Mouse (Mus musculus): ENCODE data around the gene Atp6v0e. TPM values are rescaled to one million over a fixed set of nuclear protein-coding genes. Genes with fewer than 3 reads are reported as not detected.
A peak's percentile ranks its signal among the peaks of the same experiment; 100 is the strongest.

Gene Atp6v0e
- total and polyA plus RNA-seq, 3 experiments, result 190 to 422 (median 226) TPM

DNA sequence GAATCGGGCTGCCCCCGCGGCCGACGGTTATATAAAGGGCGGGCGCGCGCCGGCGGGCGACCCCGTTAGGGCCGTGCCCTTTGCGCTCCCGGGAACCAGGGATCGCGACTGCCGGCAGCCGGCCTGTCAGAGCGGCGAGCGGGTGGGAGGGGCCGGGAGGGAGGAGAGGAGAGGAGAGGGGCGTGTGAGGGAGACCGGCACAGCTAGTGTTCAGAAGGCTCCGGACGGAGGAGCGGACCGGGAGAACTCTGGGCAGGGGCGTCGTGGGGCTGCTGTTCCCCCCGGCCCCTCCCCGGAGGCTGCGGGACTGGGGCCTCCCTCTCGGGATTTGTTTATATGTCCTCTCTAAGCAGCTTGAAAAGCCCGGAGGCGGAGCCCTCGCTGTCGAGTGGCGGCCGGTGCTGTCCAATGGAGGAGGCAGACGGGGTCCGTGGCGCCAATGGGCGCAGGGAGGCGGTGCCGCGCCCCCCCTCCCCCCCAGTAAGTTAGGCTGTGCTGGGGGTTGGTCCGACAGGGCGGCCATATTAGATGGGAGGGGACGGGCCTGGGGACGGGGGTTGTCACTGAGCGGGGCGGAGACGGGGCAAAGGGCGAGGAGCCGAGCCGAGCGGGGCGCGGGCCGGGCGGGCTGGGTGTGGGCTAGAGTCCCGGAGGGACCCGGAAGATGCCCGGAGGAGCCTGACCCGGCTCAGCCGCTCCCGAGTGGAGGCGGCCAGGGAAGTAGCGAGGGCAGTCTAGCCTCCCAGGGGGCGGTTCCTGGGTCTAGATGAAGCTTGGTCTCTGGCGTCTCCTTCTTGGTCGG lies 53.1 kb downstream of the Atp6v0e start:
- peak overlapping the region; percentile 67 for H3K9ac ChIP-seq (ENCODE audit: insufficient read depth, low read depth)
- H3K79me2 ChIP-seq (replicated peaks; ENCODE audit: control insufficient read depth, extremely low read depth, insufficient read depth, poor library complexity, severe bottlenecking), result peaks cover 5% of the 10 kb centered on the region; the same call in 1 of the 2 replicates
- in situ Hi-C loops (cut with MboI; ENCODE audit: low pct_ligation_motif_present, low pct_unique_long_range_greater_than_20kb, low sequenced_read_pairs) (no loop called here), dilution Hi-C loops (cut with MboI; ENCODE audit: extremely low pct_ligation_motif_present, extremely low pct_unique_long_range_greater_than_20kb, low sequenced_read_pairs) (no loop called here)
- H3K4me2 ChIP-seq (ENCODE audit: insufficient read depth, low read depth, poor library complexity, severe bottlenecking), result peak overlapping the region; percentile 76; the same call in 1 of the 2 replicates
- no peaks in the 10 kb centered on the region for H3K9me3 ChIP-seq (replicated peaks; ENCODE audit: low read length)
- peaks cover 3 to 5% of the 10 kb centered on the region in 2 experiments for H3K36me3 ChIP-seq (replicated peaks in 1 of 2; ENCODE audit: control insufficient read depth in 1 of 2, insufficient read depth in 1 of 2, low read length in 1 of 2)
- H3K4me1 ChIP-seq (ENCODE audit: control insufficient read depth in 1 of 2, insufficient read depth in 2 of 2), result peaks cover 0 to 15% of the 10 kb centered on the region in 2 experiments; a peak in 2 of 4 replicates
- TF ChIP-seq MAFK (IDR thresholded peaks at IDR 0.05; ENCODE audit: insufficient replicate concordance, low read length) (no peak), TBP (conservative IDR thresholded peaks at IDR 0.05; ENCODE audit: low read depth, low read length) (0 out of 2 replicates have a peak, but pooled peaks have one; percentile 17), POLR2A (IDR thresholded peaks at IDR 0.05; ENCODE audit: low read depth, low read length) (peak; percentile 53), SIN3A (IDR thresholded peaks at IDR 0.05; ENCODE audit: low read length) (peak; percentile 37), RCOR1 (conservative IDR thresholded peaks at IDR 0.05; ENCODE audit: low read depth, low read length) (no peak), TCF12 (IDR thresholded peaks at IDR 0.05; ENCODE audit: low read depth, low read length) (peak; percentile 32; the same call in 1 of the 2 replicates), CTCF (conservative IDR thresholded peaks at IDR 0.05 in 1 of 2, IDR thresholded peaks at IDR 0.05 in 1 of 2; ENCODE audit: low read depth in 2 of 2, low read length in 2 of 2) (no peak), CHD2 (IDR thresholded peaks at IDR 0.05; ENCODE audit: low read length) (peak; percentile 96), ELF1 (IDR thresholded peaks at IDR 0.05; ENCODE audit: low read depth, low read length) (peak; percentile 65), KAT2A (IDR thresholded peaks at IDR 0.05; ENCODE audit: insufficient replicate concordance, low read length) (peak; percentile 62; the same call in 1 of the 2 replicates), USF2 (conservative IDR thresholded peaks at IDR 0.05; ENCODE audit: low read depth, low read length) (no peak), E2F4 (IDR thresholded peaks at IDR 0.05; ENCODE audit: insufficient replicate concordance, low read depth, low read length) (no peak), HCFC1 (IDR thresholded peaks at IDR 0.05; ENCODE audit: low read depth, low read length) (peak; percentile 85), EP300 (IDR thresholded peaks at IDR 0.05; ENCODE audit: low read length) (no peak), NRF1 (IDR thresholded peaks at IDR 0.05; ENCODE audit: low read depth, low read length) (peak; percentile 50), IRF4 (IDR thresholded peaks at IDR 0.05; ENCODE audit: low read depth, low read length) (no peak; the same call in 1 of the 2 replicates), MAZ (IDR thresholded peaks at IDR 0.05; ENCODE audit: low read depth, low read length) (peak; percentile 97), NELFE (IDR thresholded peaks at IDR 0.05; ENCODE audit: low read depth, low read length) (peak; percentile 35), UBTF (IDR thresholded peaks at IDR 0.05; ENCODE audit: low read depth, low read length) (peak; percentile 86; the same call in 1 of the 2 replicates), SMC3 (IDR thresholded peaks at IDR 0.05; ENCODE audit: low read depth, low read length) (peak; percentile 6; the same call in 1 of the 2 replicates), USF1 (IDR thresholded peaks at IDR 0.05; ENCODE audit: low read depth, low read length) (no peak)
- H3K4me3 ChIP-seq (replicated peaks in 1 of 3; ENCODE audit: low read depth in 2 of 3, low read length in 2 of 3, poor library complexity in 1 of 3), result peak overlapping the region; percentile 75 to 87 (median 82)
- H3K27ac ChIP-seq (ENCODE audit: insufficient read depth, low read depth), result peak overlapping the region; percentile 78
- H3K27me3 ChIP-seq (replicated peaks), result no peaks in the 10 kb centered on the region
- peak; percentile 97 for DNase-seq (ENCODE audit: extremely low read depth)
